Mouse (Mus musculus): ENCODE data around the gene Gm9817. TPM values are rescaled to one million over a fixed set of nuclear protein-coding genes. Genes with fewer than 3 reads are reported as not detected.

The Gm9817 gene
- total RNA-seq, 1 experiment, result 8.5 TPM

- no peak for TF ChIP-seq HCFC1 (IDR thresholded peaks at IDR 0.05; ENCODE audit: borderline replicate concordance, insufficient read depth, low read length)
- TF ChIP-seq CHD2 (IDR thresholded peaks at IDR 0.05; ENCODE audit: low read depth, low read length), result no peak
- TF ChIP-seq MAFK (IDR thresholded peaks at IDR 0.05; ENCODE audit: insufficient read depth, low read depth, low read length), result no peak
- no peak for TF ChIP-seq ZNF384 (IDR thresholded peaks at IDR 0.05; ENCODE audit: low read depth, low read length)
- TF ChIP-seq ZC3H11A (IDR thresholded peaks at IDR 0.05; ENCODE audit: borderline replicate concordance, low read depth, low read length), result no peak
- H3K9me3 ChIP-seq (ENCODE audit: control insufficient read depth, insufficient read depth, low read depth, low read length), result no peaks in the 10 kb centered on the region
- peaks cover 0 to 3% of the 10 kb centered on the region in 2 experiments; a peak in 1 of 4 replicates for H3K4me1 ChIP-seq (ENCODE audit: control insufficient read depth in 2 of 2, insufficient read depth in 2 of 2, low read length in 2 of 2, poor library complexity in 1 of 2)
- H3K4me3 ChIP-seq (ENCODE audit: insufficient read depth in 1 of 2, low read depth in 1 of 2, low read length in 2 of 2, poor library complexity in 1 of 2, severe bottlenecking in 1 of 2), result no peak overlapping the region
- in situ Hi-C loops (cut with MboI; ENCODE audit: low sequenced_read_pairs in 2 of 2, unreplicated experiment in 2 of 2), result no loop called here
- no peak for DNase-seq (ENCODE audit: low read depth, low spot score)
- H3K27ac ChIP-seq (ENCODE audit: insufficient read depth, low read depth, low read length, poor library complexity, severe bottlenecking), result no peak overlapping the region
- no peaks in the 10 kb centered on the region for H3K36me3 ChIP-seq (ENCODE audit: control insufficient read depth, insufficient read depth, low read length, poor library complexity, severe bottlenecking)
- no peak overlapping the region for H3K9ac ChIP-seq (ENCODE audit: insufficient read depth, low read depth, low read length, poor library complexity, severe bottlenecking)
These were observed 14.3 kb downstream of the Gm9817 start for GRCm38 (mm10) chr13:45092816-45093215.

GRCm38 (mm10) chr13:45095028-45095427 is 16.5 kb downstream of the Gm9817 start:
- no peak for DNase-seq (ENCODE audit: low read depth, low spot score)
- Histone ChIP-seq H3K4me3 (ENCODE audit: insufficient read depth in 1 of 2, low read depth in 1 of 2, low read length in 2 of 2, poor library complexity in 1 of 2, severe bottlenecking in 1 of 2) (no peak overlapping the region), H3K36me3 (ENCODE audit: control insufficient read depth, insufficient read depth, low read length, poor library complexity, severe bottlenecking) (no peaks in the 10 kb centered on the region), H3K9me3 (ENCODE audit: control insufficient read depth, insufficient read depth, low read depth, low read length) (no peaks in the 10 kb centered on the region), H3K4me1 (ENCODE audit: control insufficient read depth in 2 of 2, insufficient read depth in 2 of 2, low read length in 2 of 2, poor library complexity in 1 of 2) (peaks cover 0 to 3% of the 10 kb centered on the region in 2 experiments; a peak in 1 of 4 replicates), H3K9ac (ENCODE audit: insufficient read depth, low read depth, low read length, poor library complexity, severe bottlenecking) (no peak overlapping the region), H3K27ac (ENCODE audit: insufficient read depth, low read depth, low read length, poor library complexity, severe bottlenecking) (no peak overlapping the region)
- in situ Hi-C loops (cut with MboI; ENCODE audit: low sequenced_read_pairs in 2 of 2, unreplicated experiment in 2 of 2), result no loop called here
- TF ChIP-seq CHD2 (IDR thresholded peaks at IDR 0.05; ENCODE audit: low read depth, low read length) (no peak), ZC3H11A (IDR thresholded peaks at IDR 0.05; ENCODE audit: borderline replicate concordance, low read depth, low read length) (no peak), HCFC1 (IDR thresholded peaks at IDR 0.05; ENCODE audit: borderline replicate concordance, insufficient read depth, low read length) (no peak), MAFK (IDR thresholded peaks at IDR 0.05; ENCODE audit: insufficient read depth, low read depth, low read length) (no peak), ZNF384 (IDR thresholded peaks at IDR 0.05; ENCODE audit: low read depth, low read length) (no peak)

- H3K9ac ChIP-seq (ENCODE audit: insufficient read depth, low read depth, low read length, poor library complexity, severe bottlenecking), result no peak overlapping the region
- DNase-seq (ENCODE audit: low read depth, low spot score), result no peak
- no peaks in the 10 kb centered on the region for H3K4me1 ChIP-seq (ENCODE audit: control insufficient read depth in 2 of 2, insufficient read depth in 2 of 2, low read length in 2 of 2, poor library complexity in 1 of 2)
- no peak overlapping the region for H3K27ac ChIP-seq (ENCODE audit: insufficient read depth, low read depth, low read length, poor library complexity, severe bottlenecking)
- TF ChIP-seq ZC3H11A (IDR thresholded peaks at IDR 0.05; ENCODE audit: borderline replicate concordance, low read depth, low read length), result no peak
- no peak for TF ChIP-seq CHD2 (IDR thresholded peaks at IDR 0.05; ENCODE audit: low read depth, low read length)
- no peak for TF ChIP-seq ZNF384 (IDR thresholded peaks at IDR 0.05; ENCODE audit: low read depth, low read length)
- no peak for TF ChIP-seq MAFK (IDR thresholded peaks at IDR 0.05; ENCODE audit: insufficient read depth, low read depth, low read length)
- no peak for TF ChIP-seq HCFC1 (IDR thresholded peaks at IDR 0.05; ENCODE audit: borderline replicate concordance, insufficient read depth, low read length)
- no peaks in the 10 kb centered on the region for H3K9me3 ChIP-seq (ENCODE audit: control insufficient read depth, insufficient read depth, low read depth, low read length)
- H3K36me3 ChIP-seq (ENCODE audit: control insufficient read depth, insufficient read depth, low read length, poor library complexity, severe bottlenecking), result no peaks in the 10 kb centered on the region
- in situ Hi-C loops (cut with MboI; ENCODE audit: low sequenced_read_pairs in 2 of 2, unreplicated experiment in 2 of 2), result no loop called here
- H3K4me3 ChIP-seq (ENCODE audit: insufficient read depth in 1 of 2, low read depth in 1 of 2, low read length in 2 of 2, poor library complexity in 1 of 2, severe bottlenecking in 1 of 2), result no peak overlapping the region
These were observed 21.2 kb downstream of the Gm9817 start for GRCm38 (mm10) chr13:45099582-45100229.

- H3K9ac ChIP-seq (ENCODE audit: insufficient read depth, low read depth, low read length, poor library complexity, severe bottlenecking), result no peak overlapping the region
- no peaks in the 10 kb centered on the region for H3K4me1 ChIP-seq (ENCODE audit: control insufficient read depth in 2 of 2, insufficient read depth in 2 of 2, low read length in 2 of 2, poor library complexity in 1 of 2)
- DNase-seq (ENCODE audit: low read depth, low spot score), result no peak
- H3K36me3 ChIP-seq (ENCODE audit: control insufficient read depth, insufficient read depth, low read length, poor library complexity, severe bottlenecking), result no peaks in the 10 kb centered on the region
- TF ChIP-seq HCFC1 (IDR thresholded peaks at IDR 0.05; ENCODE audit: borderline replicate concordance, insufficient read depth, low read length) (no peak), ZC3H11A (IDR thresholded peaks at IDR 0.05; ENCODE audit: borderline replicate concordance, low read depth, low read length) (no peak), ZNF384 (IDR thresholded peaks at IDR 0.05; ENCODE audit: low read depth, low read length) (no peak), MAFK (IDR thresholded peaks at IDR 0.05; ENCODE audit: insufficient read depth, low read depth, low read length) (no peak), CHD2 (IDR thresholded peaks at IDR 0.05; ENCODE audit: low read depth, low read length) (no peak)
- H3K9me3 ChIP-seq (ENCODE audit: control insufficient read depth, insufficient read depth, low read depth, low read length), result no peaks in the 10 kb centered on the region
- in situ Hi-C loops (cut with MboI; ENCODE audit: low sequenced_read_pairs in 2 of 2, unreplicated experiment in 2 of 2), result no loop called here
- H3K4me3 ChIP-seq (ENCODE audit: insufficient read depth in 1 of 2, low read depth in 1 of 2, low read length in 2 of 2, poor library complexity in 1 of 2, severe bottlenecking in 1 of 2), result no peak overlapping the region
- H3K27ac ChIP-seq (ENCODE audit: insufficient read depth, low read depth, low read length, poor library complexity, severe bottlenecking), result no peak overlapping the region
These were observed 28.0 kb downstream of the Gm9817 start for GRCm38 (mm10) chr13:45106480-45106879.
